Mouse (Mus musculus) liver, embryonic 16.5 days (tissue): ENCODE results near the gene Rab35. TPM values are rescaled to one million over a fixed set of nuclear protein-coding genes. Genes with fewer than 3 reads are reported as not detected.

Source experiments
- microRNA-seq: library from miRNA; unstranded; fragments of <30 nt; microRNA quantifications from one replicate; pipeline ENCODE4, GENCODE M21; 2016
- polyA plus RNA-seq: library from polyadenylated mRNA; unstranded; fragments of >200 nt; fragmentation: Nextera tagmentation; extraction: Ambion mirVana; gene quantifications from 2 replicates; pipeline ENCODE4 v1.2.1, GENCODE M21; 2015

Rab35 gene
- polyA plus RNA-seq, 1 experiment from 2014 or later = 4.1 TPM

Small RNAs within 50 kb of the gene (microRNA-seq; reads per million reads assigned to microRNA genes)
- not detected for gene Mir7030

Other genes starting within 250 kb of the Rab35 start
- gene Msi1, start 202.3 kb upstream of the Rab35 start, polyA plus RNA-seq = 0.25 and 0.27 TPM in 2 replicates
- not detected in 2 replicates for gene Pla2g1b, start 165.6 kb upstream of the Rab35 start, polyA plus RNA-seq
- 4.6 and 6.5 TPM in 2 replicates for gene Sirt4, start 147.2 kb upstream of the Rab35 start, polyA plus RNA-seq
- 17.2 and 19.1 TPM in 2 replicates for gene Pxn, start 125.2 kb upstream of the Rab35 start, polyA plus RNA-seq
- 919 and 997 TPM in 2 replicates for gene Rplp0, start 72.4 kb upstream of the Rab35 start, polyA plus RNA-seq
- 14.1 and 14.8 TPM in 2 replicates for gene Gcn1l1, start 66.7 kb upstream of the Rab35 start, polyA plus RNA-seq
- 1.3 and 1.6 TPM in 2 replicates for gene Bicdl1, start 99.7 kb downstream of the Rab35 start, polyA plus RNA-seq
- 32.7 and 34.1 TPM in 2 replicates for gene Cit, start 213.4 kb downstream of the Rab35 start, polyA plus RNA-seq